Mouse (Mus musculus): Measurements from ENCODE around the gene Ube2l3. TPM values are rescaled to one million over a fixed set of nuclear protein-coding genes. Genes with fewer than 3 reads are reported as not detected.
"Not testable (repeated sequence)": the region's sequence is repeated elsewhere in the genome, so short reads cannot be mapped to it uniquely, and the experiment has no call there.

The Ube2l3 gene
- polyA plus RNA-seq, 2 experiments, result 124 to 323 TPM

DNA sequence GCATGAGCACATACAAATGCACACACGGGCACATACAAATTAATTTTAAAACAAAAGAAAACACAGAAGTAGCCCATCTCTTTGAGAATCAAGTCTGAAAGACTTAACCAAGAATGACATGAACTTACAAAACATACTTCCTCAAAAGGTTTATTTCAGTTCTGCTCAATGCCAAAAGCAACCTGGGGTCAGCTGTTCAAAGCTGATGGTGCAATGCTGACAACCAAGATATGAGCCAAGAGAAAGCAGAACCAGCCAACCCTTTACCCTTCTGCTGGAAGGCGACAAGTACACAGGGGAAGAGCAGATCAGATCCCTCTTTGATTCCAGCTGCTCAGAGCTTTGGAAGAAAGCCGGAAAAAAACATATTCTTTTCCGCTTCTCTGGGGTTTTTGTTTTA is 21.1 kb downstream of the Ube2l3 start:
- TF ChIP-seq POLR2A (IDR thresholded peaks at IDR 0.05; ENCODE audit: borderline replicate concordance, extremely low read depth, insufficient read depth, insufficient read length), result no peak
- no peak overlapping the region for H3K9ac ChIP-seq (ENCODE audit: low read depth, low read length, severe bottlenecking)
- no peak overlapping the region for H3K4me2 ChIP-seq (replicated peaks; ENCODE audit: low read depth, low read length, severe bottlenecking)
- ATAC-seq (ENCODE audit: low FRiP score, low read depth), result no peak
- H3K4me3 ChIP-seq (replicated peaks; ENCODE audit: low read length), result no peak overlapping the region
- 89% methylated on average over 4 of the region's 4 CpGs for WGBS
- H3K4me1 ChIP-seq (ENCODE audit: control insufficient read depth, insufficient read depth, low read length), result no peaks in the 10 kb centered on the region
- no peaks in the 10 kb centered on the region for H3K27me3 ChIP-seq (ENCODE audit: control insufficient read depth, insufficient read depth, low read length)
- peaks cover 10% of the 10 kb centered on the region for H3K36me3 ChIP-seq (ENCODE audit: control insufficient read depth, insufficient read depth, low read length)
- no peak overlapping the region for H3K27ac ChIP-seq (replicated peaks; ENCODE audit: low read depth, low read length)
- no peaks in the 10 kb centered on the region for H3K9me3 ChIP-seq (ENCODE audit: control insufficient read depth, low read length)
- no peak for DNase-seq (ENCODE audit: low spot score)

DNA sequence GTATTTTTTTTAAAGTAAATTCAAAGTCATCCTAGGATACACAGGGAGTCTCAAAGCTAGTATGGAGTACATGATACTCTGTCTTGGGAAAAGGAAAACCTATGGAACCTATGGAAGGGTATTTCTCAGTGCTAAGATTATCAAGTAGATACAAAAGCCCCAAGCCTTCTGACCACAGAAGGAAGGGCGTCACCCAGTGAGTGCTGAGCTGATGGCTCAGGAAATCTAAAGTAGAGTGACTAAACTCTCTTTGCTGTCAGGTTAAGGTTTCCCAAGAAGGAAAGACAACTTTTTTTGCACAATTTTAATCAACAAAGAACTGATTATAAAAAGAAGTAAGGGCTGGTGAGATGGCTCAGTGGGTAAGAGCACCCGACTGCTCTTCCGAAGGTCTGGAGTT is 22.7 kb downstream of the Ube2l3 start:
- no peaks in the 10 kb centered on the region for H3K9me3 ChIP-seq (ENCODE audit: control insufficient read depth, low read length)
- TF ChIP-seq POLR2A (IDR thresholded peaks at IDR 0.05; ENCODE audit: borderline replicate concordance, extremely low read depth, insufficient read depth, insufficient read length), result no peak
- H3K9ac ChIP-seq (ENCODE audit: low read depth, low read length, severe bottlenecking), result no peak overlapping the region
- no peaks in the 10 kb centered on the region for H3K4me1 ChIP-seq (ENCODE audit: control insufficient read depth, insufficient read depth, low read length)
- no peak overlapping the region for H3K4me3 ChIP-seq (replicated peaks; ENCODE audit: low read length)
- peaks cover 20% of the 10 kb centered on the region for H3K36me3 ChIP-seq (ENCODE audit: control insufficient read depth, insufficient read depth, low read length)
- ATAC-seq (ENCODE audit: low FRiP score, low read depth) (no peak), DNase-seq (ENCODE audit: low spot score) (no peak)
- no peak overlapping the region for H3K27ac ChIP-seq (replicated peaks; ENCODE audit: low read depth, low read length)
- no peaks in the 10 kb centered on the region for H3K27me3 ChIP-seq (ENCODE audit: control insufficient read depth, insufficient read depth, low read length)
- 94% methylated on average over 3 of the region's 3 CpGs for WGBS
- no peak overlapping the region for H3K4me2 ChIP-seq (replicated peaks; ENCODE audit: low read depth, low read length, severe bottlenecking)

DNA sequence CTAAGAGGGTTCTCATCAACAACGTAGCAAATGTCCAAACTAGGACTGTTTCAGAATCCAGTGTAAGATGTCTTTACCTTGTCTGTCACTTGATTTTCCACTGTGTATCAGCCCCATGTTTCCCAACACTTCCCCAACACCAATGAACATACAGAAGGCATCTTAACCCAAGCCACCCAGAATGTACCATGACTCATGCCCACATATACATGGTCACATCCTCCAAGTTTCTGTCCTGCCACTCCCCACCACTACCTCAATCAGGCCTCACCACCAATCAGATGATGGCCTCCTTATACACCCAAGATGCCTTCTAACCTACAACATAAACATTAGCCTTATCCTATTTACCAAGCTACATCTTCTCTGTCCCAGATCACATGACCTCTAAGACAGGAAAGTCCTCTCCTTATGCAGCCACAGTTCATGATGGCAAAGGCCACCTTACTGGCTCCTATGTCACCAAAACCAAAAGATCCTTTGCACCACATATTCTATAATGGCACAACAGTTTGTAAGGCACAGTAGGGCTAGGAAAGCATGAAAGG is 24.8 kb downstream of the Ube2l3 start:
- Histone ChIP-seq H3K9ac (ENCODE audit: low read depth, low read length, severe bottlenecking) (no peak overlapping the region), H3K27ac (replicated peaks; ENCODE audit: low read depth, low read length) (no peak overlapping the region), H3K4me3 (replicated peaks; ENCODE audit: low read length) (no peak overlapping the region), H3K27me3 (ENCODE audit: control insufficient read depth, insufficient read depth, low read length) (no peaks in the 10 kb centered on the region), H3K9me3 (ENCODE audit: control insufficient read depth, low read length) (no peaks in the 10 kb centered on the region), H3K36me3 (ENCODE audit: control insufficient read depth, insufficient read depth, low read length) (peaks cover 32% of the 10 kb centered on the region), H3K4me1 (ENCODE audit: control insufficient read depth, insufficient read depth, low read length) (no peaks in the 10 kb centered on the region), H3K4me2 (replicated peaks; ENCODE audit: low read depth, low read length, severe bottlenecking) (no peak overlapping the region)
- ATAC-seq (ENCODE audit: low FRiP score, low read depth), result no peak
- DNase-seq (ENCODE audit: low spot score), result no peak
- WGBS, result 100% methylated on average over 1 of the region's 1 CpGs
- TF ChIP-seq POLR2A (IDR thresholded peaks at IDR 0.05; ENCODE audit: borderline replicate concordance, extremely low read depth, insufficient read depth, insufficient read length), result no peak

DNA sequence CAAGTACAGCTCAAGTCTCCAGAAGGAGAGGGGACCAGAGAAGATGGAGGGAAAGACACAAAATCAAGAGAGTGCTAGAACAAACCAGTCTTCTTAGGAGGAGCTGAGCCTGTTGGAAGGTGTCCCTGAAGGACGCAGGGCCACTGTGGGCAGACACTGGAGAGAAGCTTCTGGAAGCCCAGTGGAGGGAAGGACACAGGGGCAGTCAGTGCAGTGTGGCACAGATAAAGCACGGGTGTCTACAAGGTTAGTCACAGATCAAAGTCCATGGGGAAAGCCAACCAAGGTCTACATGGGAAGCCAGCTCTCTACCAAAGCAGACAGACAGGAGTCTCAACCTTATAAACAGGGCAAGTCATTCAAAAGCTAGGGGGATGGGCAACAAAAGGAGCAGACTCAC is 26.7 kb downstream of the Ube2l3 start:
- H3K27me3 ChIP-seq (ENCODE audit: control insufficient read depth, insufficient read depth, low read length), result no peaks in the 10 kb centered on the region
- H3K4me2 ChIP-seq (replicated peaks; ENCODE audit: low read depth, low read length, severe bottlenecking), result no peak overlapping the region
- WGBS, result 96% methylated on average over 2 of the region's 2 CpGs
- H3K9ac ChIP-seq (ENCODE audit: low read depth, low read length, severe bottlenecking), result no peak overlapping the region
- H3K27ac ChIP-seq (replicated peaks; ENCODE audit: low read depth, low read length), result no peak overlapping the region
- ATAC-seq (ENCODE audit: low FRiP score, low read depth) (no peak), DNase-seq (ENCODE audit: low spot score) (no peak)
- TF ChIP-seq POLR2A (IDR thresholded peaks at IDR 0.05; ENCODE audit: borderline replicate concordance, extremely low read depth, insufficient read depth, insufficient read length), result no peak
- peaks cover 44% of the 10 kb centered on the region for H3K36me3 ChIP-seq (ENCODE audit: control insufficient read depth, insufficient read depth, low read length)
- no peak overlapping the region for H3K4me3 ChIP-seq (replicated peaks; ENCODE audit: low read length)
- H3K9me3 ChIP-seq (ENCODE audit: control insufficient read depth, low read length), result no peaks in the 10 kb centered on the region
- H3K4me1 ChIP-seq (ENCODE audit: control insufficient read depth, insufficient read depth, low read length), result no peaks in the 10 kb centered on the region

DNA sequence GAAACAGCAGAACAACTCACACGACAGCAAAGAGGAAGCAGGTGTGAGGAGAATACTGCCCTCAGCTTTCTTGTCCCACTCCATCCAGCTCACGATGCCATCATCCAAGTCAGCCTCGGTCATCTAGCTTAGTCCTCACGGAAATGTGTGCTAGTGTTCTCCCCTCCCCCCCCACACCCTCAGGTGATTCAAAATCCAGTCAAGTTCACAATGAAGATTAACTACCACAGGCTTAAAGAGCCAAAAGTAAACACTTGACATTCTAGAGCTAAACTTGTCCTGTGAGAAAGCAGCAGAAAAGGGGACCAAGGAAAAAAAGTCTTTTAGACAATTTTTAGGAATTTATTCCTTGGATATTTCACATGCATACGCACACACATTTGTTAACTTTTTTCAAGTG is 34.4 kb downstream of the Ube2l3 start:
- no peaks in the 10 kb centered on the region for H3K9me3 ChIP-seq (ENCODE audit: control insufficient read depth, low read length)
- no peaks in the 10 kb centered on the region for H3K4me1 ChIP-seq (ENCODE audit: control insufficient read depth, insufficient read depth, low read length)
- no peak overlapping the region for H3K4me2 ChIP-seq (replicated peaks; ENCODE audit: low read depth, low read length, severe bottlenecking)
- 83% methylated on average over 5 of the region's 5 CpGs for WGBS
- H3K36me3 ChIP-seq (ENCODE audit: control insufficient read depth, insufficient read depth, low read length), result peaks cover 57% of the 10 kb centered on the region
- DNase-seq (ENCODE audit: low spot score) (no peak), ATAC-seq (ENCODE audit: low FRiP score, low read depth) (no peak)
- no peak overlapping the region for H3K9ac ChIP-seq (ENCODE audit: low read depth, low read length, severe bottlenecking)
- TF ChIP-seq POLR2A (IDR thresholded peaks at IDR 0.05; ENCODE audit: borderline replicate concordance, extremely low read depth, insufficient read depth, insufficient read length), result no peak
- H3K27ac ChIP-seq (replicated peaks; ENCODE audit: low read depth, low read length), result no peak overlapping the region
- no peak overlapping the region for H3K4me3 ChIP-seq (replicated peaks; ENCODE audit: low read length)
- H3K27me3 ChIP-seq (ENCODE audit: control insufficient read depth, insufficient read depth, low read length), result no peaks in the 10 kb centered on the region

DNA sequence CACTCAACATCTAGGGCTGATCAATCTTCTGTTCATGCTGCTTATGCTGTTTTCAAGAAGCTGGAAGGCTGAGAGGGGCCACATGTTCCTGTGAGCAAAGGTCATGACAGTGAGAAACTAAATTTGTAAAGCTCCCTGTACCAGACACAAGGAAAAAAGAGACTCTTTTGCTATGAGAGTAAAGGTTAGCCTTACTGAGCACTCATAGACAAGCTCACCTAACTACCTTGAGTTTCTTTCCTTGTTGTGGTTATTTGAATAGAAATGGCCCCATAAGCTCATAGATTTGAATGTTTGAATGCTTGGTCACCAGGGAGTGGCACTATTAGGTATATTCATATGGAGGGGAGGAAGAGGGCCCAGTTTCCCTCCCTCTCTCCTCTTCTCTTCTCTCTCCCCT is 35.3 kb downstream of the Ube2l3 start:
- no peak for TF ChIP-seq POLR2A (IDR thresholded peaks at IDR 0.05; ENCODE audit: borderline replicate concordance, extremely low read depth, insufficient read depth, insufficient read length)
- H3K4me2 ChIP-seq (replicated peaks; ENCODE audit: low read depth, low read length, severe bottlenecking), result no peak overlapping the region
- H3K36me3 ChIP-seq (ENCODE audit: control insufficient read depth, insufficient read depth, low read length), result peaks cover 53% of the 10 kb centered on the region
- ATAC-seq (ENCODE audit: low FRiP score, low read depth), result no peak
- DNase-seq (ENCODE audit: low spot score), result no peak
- H3K4me1 ChIP-seq (ENCODE audit: control insufficient read depth, insufficient read depth, low read length), result no peaks in the 10 kb centered on the region
- H3K4me3 ChIP-seq (replicated peaks; ENCODE audit: low read length), result no peak overlapping the region
- no peak overlapping the region for H3K9ac ChIP-seq (ENCODE audit: low read depth, low read length, severe bottlenecking)
- H3K27me3 ChIP-seq (ENCODE audit: control insufficient read depth, insufficient read depth, low read length), result no peaks in the 10 kb centered on the region
- no peak overlapping the region for H3K27ac ChIP-seq (replicated peaks; ENCODE audit: low read depth, low read length)
- H3K9me3 ChIP-seq (ENCODE audit: control insufficient read depth, low read length), result no peaks in the 10 kb centered on the region

DNA sequence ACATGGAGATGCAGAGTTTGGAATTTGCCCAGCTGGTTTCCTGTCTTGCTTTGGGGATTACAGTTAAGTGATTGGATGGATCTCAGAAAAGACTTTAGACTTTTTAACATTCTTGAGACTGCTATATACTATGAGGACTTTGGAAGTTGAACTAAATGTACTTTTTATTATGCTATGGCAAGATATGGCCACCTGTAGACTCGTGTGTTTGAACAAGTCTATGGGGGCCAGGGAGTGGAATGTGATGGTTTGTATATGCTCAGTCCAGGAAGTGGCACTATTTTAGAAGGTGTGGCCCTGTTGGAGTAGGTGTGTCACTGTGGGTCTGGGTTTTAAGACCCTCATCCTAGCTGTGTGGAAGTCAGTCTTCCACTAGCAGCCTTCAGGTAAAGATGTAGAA is 37.0 kb downstream of the Ube2l3 start:
- peaks cover 49% of the 10 kb centered on the region for H3K36me3 ChIP-seq (ENCODE audit: control insufficient read depth, insufficient read depth, low read length)
- DNase-seq (ENCODE audit: low spot score); H3K4me3 ChIP-seq (replicated peaks; ENCODE audit: low read length); H3K9ac ChIP-seq (ENCODE audit: low read depth, low read length, severe bottlenecking); ATAC-seq (ENCODE audit: low FRiP score, low read depth); H3K27ac ChIP-seq (replicated peaks; ENCODE audit: low read depth, low read length); H3K4me2 ChIP-seq (replicated peaks; ENCODE audit: low read depth, low read length, severe bottlenecking); H3K27me3 ChIP-seq (ENCODE audit: control insufficient read depth, insufficient read depth, low read length); H3K9me3 ChIP-seq (ENCODE audit: control insufficient read depth, low read length); H3K4me1 ChIP-seq (ENCODE audit: control insufficient read depth, insufficient read depth, low read length): not testable (repeated sequence)
- 94% methylated on average over 1 of the region's 1 CpGs for WGBS

Measured in limb, embryonic 14.5 days (tissue).